Mouse (Mus musculus) heart, postnatal 0 days (tissue): Measurements from ENCODE around the gene Hist1h1d. TPM values are rescaled to one million over a fixed set of nuclear protein-coding genes. Genes with fewer than 3 reads are reported as not detected.
"Not testable (repeated sequence)": the region's sequence is repeated elsewhere in the genome, so short reads cannot be mapped to it uniquely, and the experiment has no call there.

ENCODE experiments used
- ATAC-seq: fragments of 200-750 bp; cut with Nextera tagmentation; 2 replicates; pipeline ENCODE4 v1.8.0; 2017; ENCODE audit warnings: low read depth, moderate number of reproducible peaks, moderate library complexity; ENCODE audit not compliant: insufficient read depth
- DNase-seq: peaks from one replicate; pipeline ENCODE4 v3.0.0-alpha.2; 2016; ENCODE audit warnings: low spot score
- H3K27ac ChIP-seq: fragments of 300-500 bp; sonication (generic); 2 replicates; pipeline ENCODE4 v1.5.1; 2014; ENCODE audit warnings: low read depth, mild to moderate bottlenecking
- H3K27me3 ChIP-seq: fragments of 300-500 bp; sonication (generic); 2 replicates; pipeline ENCODE4 v1.6.1; 2014; ENCODE audit warnings: low read length, mixed read lengths; ENCODE audit not compliant: control insufficient read depth, insufficient read depth
- H3K36me3 ChIP-seq: fragments of 300-500 bp; sonication (generic); replicated peaks from 2 replicates; pipeline ENCODE4 v1.6.1; 2014; ENCODE audit warnings: low read length, mixed read lengths; ENCODE audit not compliant: control insufficient read depth, insufficient read depth
- H3K4me1 ChIP-seq: fragments of 300-500 bp; sonication (generic); 2 replicates; pipeline ENCODE4 v1.6.1; 2014; ENCODE audit warnings: antibody characterized with exemption; ENCODE audit not compliant: control insufficient read depth, insufficient read depth
- H3K4me2 ChIP-seq: fragments of 300-500 bp; sonication (generic); 2 replicates; pipeline ENCODE4 v1.6.1; 2014; ENCODE audit warnings: low read depth, mild to moderate bottlenecking, low read length, moderate library complexity
- H3K4me3 ChIP-seq: fragments of 300-500 bp; sonication (generic); 2 replicates; pipeline ENCODE4 v1.5.1; 2014; ENCODE audit warnings: low read depth, low read length
- H3K9ac ChIP-seq: fragments of 300-500 bp; sonication (generic); replicated peaks from 2 replicates; pipeline ENCODE4 v1.6.1; 2014; ENCODE audit warnings: low read depth, low read length, mixed read lengths
- H3K9me3 ChIP-seq: fragments of 300-500 bp; sonication (generic); replicated peaks from 2 replicates; pipeline ENCODE4 v1.6.1; 2016; ENCODE audit warnings: low read length; ENCODE audit not compliant: control insufficient read depth
- CTCF ChIP-seq: IDR thresholded peaks from 2 replicates; pipeline ENCODE4 v1.5.1; 2016; ENCODE audit warnings: antibody characterized with exemption, control low read depth, low read depth
- EP300 ChIP-seq: IDR thresholded peaks from 2 replicates; pipeline ENCODE4 v1.6.1; 2016; ENCODE audit warnings: antibody characterized with exemption, low read depth
- WGBS: fragments of 180-500 bp; shearing (Covaris S2); extraction: QIAGEN DNeasy Blood & Tissue Kit; methylation state at CpG from one replicate; pipeline ENCODE4 v1.1.7; 2014; 5-methylcytosine and 5-hydroxymethylcytosine counted together
- polyA plus RNA-seq: library from polyadenylated mRNA; unstranded; fragments of >200 nt; fragmentation: Nextera tagmentation; extraction: Ambion mirVana; gene quantifications from 2 replicates; pipeline ENCODE4 v1.2.1, GENCODE M21; 2015
- total RNA-seq: library from RNA; depleted of rRNA; stranded (reverse); fragments of >200 nt; gene quantifications from 2 replicates; pipeline ENCODE4 v1.2.3, GENCODE M21; 2014; ENCODE audit warnings: low replicate concordance

Hist1h1d gene
- total and polyA plus RNA-seq, 2 experiments from 2014 or later, result 0.20 to 61.7 TPM

DNA sequence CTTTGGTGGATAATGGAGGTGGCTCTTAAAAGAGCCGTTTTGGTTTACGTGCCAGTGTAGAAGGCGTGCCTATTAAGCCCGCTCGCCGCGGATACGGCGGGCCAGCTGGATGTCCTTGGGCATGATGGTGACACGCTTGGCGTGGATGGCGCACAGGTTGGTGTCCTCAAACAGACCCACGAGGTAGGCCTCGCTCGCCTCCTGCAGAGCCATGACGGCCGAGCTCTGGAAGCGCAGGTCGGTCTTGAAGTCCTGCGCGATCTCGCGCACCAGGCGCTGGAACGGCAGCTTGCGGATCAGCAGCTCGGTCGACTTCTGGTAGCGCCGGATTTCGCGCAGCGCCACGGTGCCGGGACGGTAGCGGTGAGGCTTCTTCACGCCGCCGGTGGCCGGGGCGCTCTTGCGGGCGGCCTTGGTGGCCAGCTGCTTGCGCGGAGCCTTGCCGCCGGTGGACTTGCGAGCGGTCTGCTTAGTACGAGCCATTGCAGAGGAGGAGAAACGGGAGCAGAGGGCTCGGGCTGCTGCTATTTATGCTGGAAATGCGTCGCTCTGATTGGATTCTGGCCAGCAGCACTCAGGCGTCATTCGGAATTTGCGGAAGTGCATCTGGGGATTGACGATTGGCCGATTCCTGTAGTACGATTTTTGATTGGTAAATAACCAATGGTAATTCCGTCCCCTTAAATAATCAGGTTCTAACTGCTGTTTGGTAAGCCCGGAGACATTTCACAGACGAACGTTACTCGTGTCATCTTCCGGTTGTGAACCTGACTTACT lies 9.0 kb downstream of the Hist1h1d start, which contains the start of gene Hist1h3e:
Gene Hist1h3e, minus strand, starts transcription at position 487 of the 777 bp plus-strand sequence.
- Histone ChIP-seq H3K4me2 (peak within 1 kb of the TSS; percentile 74), H3K27ac (peak within 1 kb of the TSS; percentile 98), H3K9ac (peak within 1 kb of the TSS; percentile 59), H3K4me3 (peak within 1 kb of the TSS; percentile 51)
- not testable (repeated sequence) for H3K36me3 ChIP-seq, H3K4me1 ChIP-seq, H3K9me3 ChIP-seq, H3K27me3 ChIP-seq
- under 1% methylated on average over 36 of the region's 67 CpGs for WGBS
- ATAC-seq (peak; percentile 89), DNase-seq (peak; percentile 98)

DNA sequence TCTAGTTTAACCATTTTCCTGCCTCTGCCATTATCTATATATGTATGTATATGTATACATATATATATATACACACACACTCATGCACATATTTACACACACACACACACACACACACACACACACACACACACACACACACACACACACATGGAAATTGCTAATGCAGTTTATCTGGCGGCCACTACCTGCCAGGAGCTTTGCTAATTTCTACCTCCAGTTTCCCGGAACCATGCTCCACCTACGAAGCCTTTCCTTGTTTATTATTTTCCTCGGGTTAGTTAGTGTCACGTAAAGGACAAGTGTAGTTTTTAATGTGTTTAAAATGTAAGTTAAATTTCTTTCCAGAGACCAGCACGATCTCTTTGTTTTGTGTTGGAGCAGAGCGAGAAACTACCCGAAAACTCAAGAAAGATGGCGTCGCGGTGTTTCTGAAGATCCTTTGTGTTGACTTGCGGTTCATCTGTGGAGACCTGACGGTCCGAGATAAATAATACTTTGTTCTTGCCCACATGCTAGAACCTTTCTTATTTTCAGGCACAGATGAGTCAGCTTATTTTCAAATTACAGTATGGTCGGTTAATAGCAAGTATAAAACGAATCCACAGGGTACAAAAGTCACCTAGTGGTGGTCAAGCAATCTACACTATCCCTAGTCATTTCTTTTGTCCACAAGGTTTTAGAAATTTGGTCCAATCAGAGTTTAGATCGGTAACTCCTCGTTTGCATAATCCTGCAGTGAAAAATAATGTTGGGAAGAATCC lies 9.8 kb downstream of the Hist1h1d start:
- no peaks in the 10 kb centered on the region for H3K27me3 ChIP-seq
- ATAC-seq, result peak; percentile 54
- peak overlapping the region; percentile 51 for H3K4me3 ChIP-seq
- TF ChIP-seq CTCF, result peak; percentile 44
- TF ChIP-seq EP300, result no peak
- peak overlapping the region; percentile 74 for H3K4me2 ChIP-seq
- H3K4me1 ChIP-seq, result no peaks in the 10 kb centered on the region
- peak overlapping the region; percentile 98 for H3K27ac ChIP-seq
- DNase-seq, result peak; percentile 88
- 5% methylated on average over 18 of the region's 18 CpGs for WGBS
- no peaks in the 10 kb centered on the region for H3K36me3 ChIP-seq
- H3K9me3 ChIP-seq, result no peaks in the 10 kb centered on the region
- H3K9ac ChIP-seq, result peak overlapping the region; percentile 59

DNA sequence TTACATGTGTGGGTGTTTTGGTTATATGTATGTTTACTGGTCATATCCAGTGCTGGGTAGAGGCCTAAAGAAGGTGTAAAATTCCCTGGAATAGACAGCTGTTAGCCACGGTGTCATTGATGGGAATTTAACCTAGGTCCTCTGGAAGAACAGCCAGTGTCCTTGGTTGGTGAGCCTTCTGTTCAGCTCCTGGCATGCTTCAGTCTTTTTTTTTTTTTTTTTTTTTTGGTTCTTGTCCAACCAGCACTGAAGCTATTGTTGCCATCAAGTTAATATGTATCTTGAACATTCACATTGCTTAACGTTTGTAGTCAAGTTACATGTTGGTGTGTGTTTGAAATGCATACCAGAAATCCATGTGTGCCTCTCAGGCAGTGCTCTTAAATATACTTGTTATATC lies 11.4 kb downstream of the Hist1h1d start:
- DNase-seq, result no peak
- H3K4me2 ChIP-seq, result no peak overlapping the region
- no peak overlapping the region for H3K4me3 ChIP-seq
- H3K36me3 ChIP-seq, result no peaks in the 10 kb centered on the region
- no peaks in the 10 kb centered on the region for H3K4me1 ChIP-seq
- no peaks in the 10 kb centered on the region for H3K27me3 ChIP-seq
- 86% methylated on average over 2 of the region's 2 CpGs for WGBS
- H3K9ac ChIP-seq, result no peak overlapping the region
- TF ChIP-seq EP300 (no peak), CTCF (no peak)
- H3K27ac ChIP-seq, result no peak overlapping the region
- ATAC-seq, result no peak
- H3K9me3 ChIP-seq, result no peaks in the 10 kb centered on the region

DNA sequence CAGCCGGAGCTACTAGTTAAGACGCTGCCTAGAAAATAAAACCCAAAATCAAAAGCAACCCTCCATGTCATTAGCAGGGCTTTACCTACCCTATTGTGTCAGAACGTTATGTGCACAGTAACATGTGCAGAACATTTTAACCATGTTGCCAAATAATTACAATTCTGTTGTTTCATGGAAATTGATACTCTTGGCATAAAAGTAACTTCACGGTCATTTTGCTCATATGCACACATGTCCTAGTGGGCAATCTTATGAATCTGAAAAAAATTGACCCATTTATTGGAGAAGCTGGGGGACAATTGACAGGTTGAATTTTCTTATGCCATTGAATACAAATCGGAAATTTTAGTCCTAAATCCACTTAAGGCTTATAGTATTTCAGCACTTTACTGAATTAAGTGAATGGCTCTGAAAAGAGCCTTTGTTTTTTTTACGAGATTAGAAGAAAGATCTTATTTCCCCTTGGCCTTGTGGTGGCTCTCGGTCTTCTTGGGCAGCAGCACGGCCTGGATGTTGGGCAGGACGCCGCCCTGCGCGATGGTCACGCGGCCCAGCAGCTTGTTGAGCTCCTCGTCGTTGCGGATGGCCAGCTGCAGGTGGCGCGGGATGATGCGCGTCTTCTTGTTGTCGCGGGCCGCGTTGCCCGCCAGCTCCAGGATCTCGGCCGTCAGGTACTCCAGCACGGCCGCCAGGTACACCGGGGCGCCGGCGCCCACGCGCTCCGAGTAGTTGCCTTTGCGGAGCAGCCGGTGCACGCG lies 17.4 kb downstream of the Hist1h1d start:
- not testable (repeated sequence) for H3K36me3 ChIP-seq, H3K9ac ChIP-seq, DNase-seq, H3K9me3 ChIP-seq, H3K27me3 ChIP-seq
- Histone ChIP-seq H3K27ac (peak overlapping the region; percentile 97), H3K4me3 (peak overlapping the region; percentile 51), H3K4me2 (peak overlapping the region; percentile 62), H3K4me1 (peaks cover 11% of the 10 kb centered on the region; the same call in 1 of the 2 replicates)
- whole genome bisulfite sequencing, result 5% methylated on average over 21 of the region's 41 CpGs
- ATAC-seq, result peak; percentile 36; the same call in 1 of the 2 replicates

DNA sequence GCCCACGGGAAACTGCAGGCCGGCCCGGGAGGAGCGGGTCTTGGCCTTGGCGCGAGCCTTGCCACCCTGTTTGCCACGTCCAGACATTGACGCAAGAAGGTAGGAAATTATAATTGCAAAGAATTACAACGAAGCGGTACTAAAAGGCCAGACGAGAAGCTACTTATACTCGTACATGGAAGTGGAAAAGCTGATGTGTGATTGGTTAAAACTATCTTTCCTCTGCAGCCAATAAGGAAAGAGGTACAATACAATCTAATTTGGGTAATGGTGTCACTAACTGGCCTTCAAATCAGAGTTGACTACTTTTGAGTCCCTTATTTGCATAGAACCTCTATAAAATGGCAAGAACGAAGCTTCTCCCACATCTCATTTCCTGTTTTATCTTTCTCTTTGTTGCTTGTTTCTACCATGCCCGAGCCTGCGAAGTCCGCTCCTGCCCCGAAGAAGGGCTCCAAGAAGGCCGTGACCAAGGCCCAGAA lies 18.0 kb downstream of the Hist1h1d start, which contains the start of the genes Hist1h2ae and Hist1h2bg:
Gene Hist1h2ae, minus strand, starts transcription at position 199 of the 482 bp plus-strand sequence.
Gene Hist1h2bg, plus strand, starts transcription at position 375 of the 482 bp plus-strand sequence.
- Histone ChIP-seq H3K4me1 (peaks cover 11% of the 10 kb centered on the region; the same call in 1 of the 2 replicates), H3K27me3 (no peaks in the 10 kb centered on the region), H3K27ac (peak within 1 kb of the TSS; percentile 97), H3K9ac (peak within 1 kb of the TSS; percentile 69), H3K36me3 (no peaks in the 10 kb centered on the region), H3K4me2 (peak within 1 kb of the TSS; percentile 62), H3K9me3 (no peaks in the 10 kb centered on the region), H3K4me3 (peak within 1 kb of the TSS; percentile 51)
- ATAC-seq (peak; percentile 87), DNase-seq (peak; percentile 99)
- no peak for TF ChIP-seq CTCF
- TF ChIP-seq EP300, result peak; percentile 74; the same call in 1 of the 2 replicates
- WGBS, result under 1% methylated on average over 18 of the region's 18 CpGs

DNA sequence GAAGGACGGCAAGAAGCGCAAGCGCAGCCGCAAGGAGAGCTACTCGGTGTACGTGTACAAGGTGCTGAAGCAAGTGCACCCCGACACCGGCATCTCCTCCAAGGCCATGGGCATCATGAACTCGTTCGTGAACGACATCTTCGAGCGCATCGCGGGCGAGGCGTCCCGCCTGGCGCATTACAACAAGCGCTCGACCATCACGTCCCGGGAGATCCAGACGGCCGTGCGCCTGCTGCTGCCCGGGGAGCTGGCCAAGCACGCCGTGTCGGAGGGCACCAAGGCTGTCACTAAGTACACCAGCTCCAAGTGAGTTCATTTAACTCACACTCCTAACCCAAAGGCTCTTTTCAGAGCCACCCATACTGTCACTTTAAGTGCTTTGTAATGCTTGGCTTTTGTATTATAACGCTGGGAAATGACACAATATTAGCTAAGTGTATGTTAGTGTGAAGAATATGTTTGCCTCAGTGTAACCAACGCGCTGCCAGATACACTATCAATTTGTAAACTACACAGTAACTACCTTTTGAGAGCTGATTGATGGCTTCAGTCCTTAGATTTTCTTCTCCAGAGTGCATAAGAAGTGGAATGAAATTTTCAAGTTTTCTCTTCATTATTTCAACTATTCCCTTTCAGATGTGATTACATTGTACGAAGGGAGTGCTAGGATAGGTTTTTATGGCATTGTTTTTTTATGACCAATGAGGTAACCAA lies 18.6 kb downstream of the Hist1h1d start:
- H3K27me3 ChIP-seq, H3K36me3 ChIP-seq, DNase-seq, H3K9me3 ChIP-seq: not testable (repeated sequence)
- Histone ChIP-seq H3K4me3 (peak overlapping the region; percentile 51), H3K4me2 (peak overlapping the region; percentile 62), H3K27ac (peak overlapping the region; percentile 97), H3K9ac (peak overlapping the region; percentile 69), H3K4me1 (peaks cover 16% of the 10 kb centered on the region; the same call in 1 of the 2 replicates)
- 0 out of 2 replicates have a peak, but pooled peaks have one; percentile 1 for ATAC-seq
- 1% methylated on average over 13 of the region's 34 CpGs for WGBS
